Mouse (Mus musculus): Measurements from ENCODE around the gene Astn2. TPM values are rescaled to one million over a fixed set of nuclear protein-coding genes. Genes with fewer than 3 reads are reported as not detected.

Astn2 gene
- polyA plus RNA-seq, 1 experiment = not detected

GRCm38 (mm10) chr4:65983643-65984042 is 420.8 kb downstream of the Astn2 start:
- Histone ChIP-seq H3K27ac (ENCODE audit: insufficient read depth, low read depth, low read length) (no peak overlapping the region), H3K4me3 (ENCODE audit: insufficient read depth, low read depth, low read length) (no peak overlapping the region), H3K4me1 (ENCODE audit: control insufficient read depth, insufficient read depth, low read length) (no peaks in the 10 kb centered on the region)
- no peak for TF ChIP-seq POLR2A (IDR thresholded peaks at IDR 0.05; ENCODE audit: insufficient read depth, low read depth, low read length)
- TF ChIP-seq CTCF (IDR thresholded peaks at IDR 0.05; ENCODE audit: insufficient read depth, low read depth, low read length) = no peak
- WGBS = 93% methylated on average over 2 of the region's 2 CpGs

- no peak overlapping the region for H3K4me3 ChIP-seq (ENCODE audit: insufficient read depth, low read depth, low read length)
- no peaks in the 10 kb centered on the region for H3K4me1 ChIP-seq (ENCODE audit: control insufficient read depth, insufficient read depth, low read length)
- TF ChIP-seq CTCF (IDR thresholded peaks at IDR 0.05; ENCODE audit: insufficient read depth, low read depth, low read length) (no peak), POLR2A (IDR thresholded peaks at IDR 0.05; ENCODE audit: insufficient read depth, low read depth, low read length) (no peak)
- H3K27ac ChIP-seq (ENCODE audit: insufficient read depth, low read depth, low read length) = no peak overlapping the region
- WGBS = 85% methylated on average over 4 of the region's 4 CpGs
Measured at GRCm38 (mm10) chr4:65982882-65983281, 421.5 kb downstream of the Astn2 start.

GRCm38 (mm10) chr4:65976251-65976650 is 428.2 kb downstream of the Astn2 start:
- TF ChIP-seq POLR2A (IDR thresholded peaks at IDR 0.05; ENCODE audit: insufficient read depth, low read depth, low read length) (no peak), CTCF (IDR thresholded peaks at IDR 0.05; ENCODE audit: insufficient read depth, low read depth, low read length) (no peak)
- H3K27ac ChIP-seq (ENCODE audit: insufficient read depth, low read depth, low read length) = no peak overlapping the region
- no peaks in the 10 kb centered on the region for H3K4me1 ChIP-seq (ENCODE audit: control insufficient read depth, insufficient read depth, low read length)
- WGBS = 72% methylated on average over 3 of the region's 3 CpGs
- H3K4me3 ChIP-seq (ENCODE audit: insufficient read depth, low read depth, low read length) = no peak overlapping the region

- Histone ChIP-seq H3K4me1 (ENCODE audit: control insufficient read depth, insufficient read depth, low read length) (no peaks in the 10 kb centered on the region), H3K27ac (ENCODE audit: insufficient read depth, low read depth, low read length) (no peak overlapping the region), H3K4me3 (ENCODE audit: insufficient read depth, low read depth, low read length) (no peak overlapping the region)
- 50% methylated on average over 1 of the region's 1 CpGs for WGBS
- TF ChIP-seq CTCF (IDR thresholded peaks at IDR 0.05; ENCODE audit: insufficient read depth, low read depth, low read length) (no peak), POLR2A (IDR thresholded peaks at IDR 0.05; ENCODE audit: insufficient read depth, low read depth, low read length) (no peak)
Measured at GRCm38 (mm10) chr4:65972395-65972794, 432.0 kb downstream of the Astn2 start.

GRCm38 (mm10) chr4:65969318-65969717 is 435.1 kb downstream of the Astn2 start:
- no peaks in the 10 kb centered on the region for H3K4me1 ChIP-seq (ENCODE audit: control insufficient read depth, insufficient read depth, low read length)
- 46% methylated on average over 2 of the region's 2 CpGs for WGBS

GRCm38 (mm10) chr4:65964604-65965003 is 439.8 kb downstream of the Astn2 start:
- Histone ChIP-seq H3K4me3 (ENCODE audit: insufficient read depth, low read depth, low read length) (no peak overlapping the region), H3K4me1 (ENCODE audit: control insufficient read depth, insufficient read depth, low read length) (no peaks in the 10 kb centered on the region), H3K27ac (ENCODE audit: insufficient read depth, low read depth, low read length) (no peak overlapping the region)
- 85% methylated on average over 3 of the region's 3 CpGs for WGBS
- no peak for TF ChIP-seq CTCF (IDR thresholded peaks at IDR 0.05; ENCODE audit: insufficient read depth, low read depth, low read length)

More at GRCm38 (mm10) chr4:65969318-65969717, 435.1 kb downstream of the Astn2 start:
- Histone ChIP-seq H3K4me3 (ENCODE audit: insufficient read depth, low read depth, low read length) (no peak overlapping the region), H3K27ac (ENCODE audit: insufficient read depth, low read depth, low read length) (no peak overlapping the region)
- TF ChIP-seq CTCF (IDR thresholded peaks at IDR 0.05; ENCODE audit: insufficient read depth, low read depth, low read length) (no peak), POLR2A (IDR thresholded peaks at IDR 0.05; ENCODE audit: insufficient read depth, low read depth, low read length) (no peak)

GRCm38 (mm10) chr4:65959188-65959759 is 445.1 kb downstream of the Astn2 start:
- Histone ChIP-seq H3K4me1 (ENCODE audit: control insufficient read depth, insufficient read depth, low read length) (no peaks in the 10 kb centered on the region), H3K27ac (ENCODE audit: insufficient read depth, low read depth, low read length) (no peak overlapping the region), H3K4me3 (ENCODE audit: insufficient read depth, low read depth, low read length) (no peak overlapping the region)
- WGBS = 47% methylated on average over 5 of the region's 5 CpGs
- TF ChIP-seq CTCF (IDR thresholded peaks at IDR 0.05; ENCODE audit: insufficient read depth, low read depth, low read length) (no peak), POLR2A (IDR thresholded peaks at IDR 0.05; ENCODE audit: insufficient read depth, low read depth, low read length) (no peak)

- TF ChIP-seq CTCF (IDR thresholded peaks at IDR 0.05; ENCODE audit: insufficient read depth, low read depth, low read length) (no peak), POLR2A (IDR thresholded peaks at IDR 0.05; ENCODE audit: insufficient read depth, low read depth, low read length) (no peak)
- Histone ChIP-seq H3K27ac (ENCODE audit: insufficient read depth, low read depth, low read length) (no peak overlapping the region), H3K4me1 (ENCODE audit: control insufficient read depth, insufficient read depth, low read length) (no peaks in the 10 kb centered on the region), H3K4me3 (ENCODE audit: insufficient read depth, low read depth, low read length) (no peak overlapping the region)
- WGBS = 74% methylated on average over 5 of the region's 5 CpGs
Measured at GRCm38 (mm10) chr4:65958369-65959187, 445.8 kb downstream of the Astn2 start.

- 96% methylated on average over 1 of the region's 1 CpGs for WGBS
- TF ChIP-seq POLR2A (IDR thresholded peaks at IDR 0.05; ENCODE audit: insufficient read depth, low read depth, low read length) (no peak), CTCF (IDR thresholded peaks at IDR 0.05; ENCODE audit: insufficient read depth, low read depth, low read length) (no peak)
- Histone ChIP-seq H3K27ac (ENCODE audit: insufficient read depth, low read depth, low read length) (no peak overlapping the region), H3K4me1 (ENCODE audit: control insufficient read depth, insufficient read depth, low read length) (no peaks in the 10 kb centered on the region), H3K4me3 (ENCODE audit: insufficient read depth, low read depth, low read length) (no peak overlapping the region)
Measured at GRCm38 (mm10) chr4:65951918-65952317, 452.5 kb downstream of the Astn2 start.
